Mouse (Mus musculus) spleen, adult 2 months (tissue): ENCODE results near the gene Gas7. TPM values are rescaled to one million over a fixed set of nuclear protein-coding genes. Genes with fewer than 3 reads are reported as not detected.

Source experiments
- DNase-seq, 2 experiments: peaks; one replicate each; pipeline versions ENCODE4 v3.0.0 to v3.0.0-alpha.2; 2012 to 2021; ENCODE audit warnings: low spot score in 2 of 2, low read depth in 1 of 2
- H3K27ac ChIP-seq: fragments of 200-500 bp; 2 replicates; pipeline ENCODE4 v1.5.1; 2012; ENCODE audit warnings: low read length, inconsistent platforms; ENCODE audit not compliant: insufficient read depth
- H3K27me3 ChIP-seq: fragments of 200-500 bp; 2 replicates; pipeline ENCODE4 v1.6.1; 2012; ENCODE audit warnings: mild to moderate bottlenecking, moderate library complexity, low read length, inconsistent platforms; ENCODE audit not compliant: control insufficient read depth, insufficient read depth
- H3K36me3 ChIP-seq: fragments of 200-500 bp; 2 replicates; pipeline ENCODE4 v1.6.1; 2012; ENCODE audit warnings: mild to moderate bottlenecking, low read length, inconsistent platforms; ENCODE audit not compliant: control insufficient read depth, insufficient read depth
- H3K4me1 ChIP-seq: fragments of 200-500 bp; 2 replicates; pipeline ENCODE4 v1.6.1; 2011; ENCODE audit warnings: inconsistent platforms; ENCODE audit not compliant: control insufficient read depth, insufficient read depth, insufficient read length
- H3K4me3 ChIP-seq: fragments of 200-500 bp; 2 replicates; pipeline ENCODE4 v1.5.1; 2011; ENCODE audit warnings: mild to moderate bottlenecking, inconsistent platforms; ENCODE audit not compliant: insufficient read depth, insufficient read length; ENCODE audit errors: extremely low read depth
- CTCF ChIP-seq: fragments of 200-500 bp; IDR thresholded peaks from 2 replicates; pipeline ENCODE4 v1.5.1; 2011; ENCODE audit warnings: mild to moderate bottlenecking, inconsistent platforms; ENCODE audit not compliant: insufficient read depth, insufficient read length, insufficient replicate concordance; ENCODE audit errors: extremely low read depth
- POLR2A ChIP-seq: fragments of 200-500 bp; IDR thresholded peaks from 2 replicates; pipeline ENCODE4 v1.6.1; 2011; ENCODE audit warnings: low read depth, low read length, inconsistent platforms
- WGBS: fragments of 180-500 bp; shearing (Covaris S2); methylation state at CpG from one replicate; pipeline ENCODE4 v1.1.7; 2018; 5-methylcytosine and 5-hydroxymethylcytosine counted together
- polyA plus RNA-seq: library from polyadenylated mRNA; depleted of rRNA; stranded (reverse); fragments of >200 nt; gene quantifications from 2 replicates; pipeline ENCODE4 v1.2.3, GENCODE M21; 2012

The Gas7 gene
- polyA plus RNA-seq, 1 experiment, result 4.3 TPM

DNA sequence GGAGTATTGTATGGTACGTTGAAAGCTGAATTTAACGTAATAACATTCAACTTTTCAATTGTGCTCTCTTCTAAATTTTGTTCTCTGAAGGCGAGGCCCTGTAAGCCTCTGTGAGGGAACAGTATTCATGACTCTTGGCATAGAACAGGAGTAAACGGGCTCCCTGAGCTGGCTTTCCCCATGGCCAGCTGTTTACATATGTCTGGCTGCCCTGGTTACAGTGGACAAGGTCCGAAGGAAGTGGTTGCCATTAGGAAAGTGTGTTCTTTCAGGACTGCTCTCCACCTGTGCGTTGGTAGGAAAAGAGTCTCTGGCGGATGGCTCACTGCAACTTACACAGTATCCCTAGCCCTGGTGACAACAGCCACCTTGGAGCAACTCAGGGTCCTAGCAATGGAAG is 171.9 kb downstream of the Gas7 start:
- WGBS, result 90% methylated on average over 7 of the region's 7 CpGs
- no peaks in the 10 kb centered on the region for H3K36me3 ChIP-seq
- H3K27ac ChIP-seq, result no peak overlapping the region
- no peak overlapping the region for H3K4me3 ChIP-seq
- no peaks in the 10 kb centered on the region for H3K4me1 ChIP-seq
- TF ChIP-seq CTCF, result no peak
- TF ChIP-seq POLR2A, result no peak
- no peaks in the 10 kb centered on the region for H3K27me3 ChIP-seq
- no peak for DNase-seq

DNA sequence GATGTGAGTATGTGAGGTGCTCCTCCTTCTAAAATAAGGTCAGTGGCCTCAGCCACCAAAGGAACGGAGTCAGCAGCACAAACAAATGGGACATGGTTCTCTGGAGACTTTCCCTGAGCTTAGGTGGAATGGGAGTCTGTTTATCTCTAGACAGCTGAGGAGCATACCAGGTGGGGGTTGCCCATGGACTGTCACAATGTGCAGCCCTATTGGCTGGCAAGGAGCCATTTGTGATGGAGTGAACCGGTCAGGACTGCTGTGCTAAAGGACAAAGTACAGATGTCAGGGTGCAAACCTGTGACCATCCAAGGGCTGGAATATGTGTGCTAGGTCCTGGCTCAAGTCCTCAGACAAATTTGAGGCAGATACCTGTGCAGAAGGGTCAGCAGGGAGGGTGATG is 173.3 kb downstream of the Gas7 start:
- H3K4me1 ChIP-seq, result no peaks in the 10 kb centered on the region
- TF ChIP-seq CTCF (no peak), POLR2A (no peak)
- whole genome bisulfite sequencing, result 89% methylated on average over 2 of the region's 2 CpGs
- H3K27ac ChIP-seq, result no peak overlapping the region
- no peak for DNase-seq
- H3K27me3 ChIP-seq, result no peaks in the 10 kb centered on the region
- no peak overlapping the region for H3K4me3 ChIP-seq
- H3K36me3 ChIP-seq, result no peaks in the 10 kb centered on the region

DNA sequence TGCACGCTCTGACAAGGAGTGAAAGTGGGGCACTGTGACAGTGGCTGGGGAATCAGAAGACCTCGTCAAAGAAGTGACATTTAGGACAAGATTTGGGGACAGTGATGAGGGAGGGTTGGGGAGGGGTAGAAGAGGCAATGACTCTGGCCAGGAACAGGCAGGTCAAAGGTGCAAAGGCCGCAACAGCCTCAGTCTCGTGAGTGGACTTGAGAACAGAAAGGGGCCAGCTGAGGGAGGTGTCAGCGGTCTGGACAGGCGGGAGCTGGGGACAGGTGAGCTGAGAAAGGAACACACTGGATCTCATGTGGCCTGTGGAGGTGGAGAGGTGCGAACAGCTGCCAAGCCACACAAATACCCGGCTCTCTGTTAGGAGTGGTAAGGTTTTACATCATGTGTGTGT is 177.7 kb downstream of the Gas7 start:
- 87% methylated on average over 8 of the region's 8 CpGs for WGBS
- Histone ChIP-seq H3K27ac (no peak overlapping the region), H3K4me3 (no peak overlapping the region), H3K36me3 (no peaks in the 10 kb centered on the region), H3K4me1 (no peaks in the 10 kb centered on the region), H3K27me3 (no peaks in the 10 kb centered on the region)
- no peak for DNase-seq
- TF ChIP-seq CTCF, result no peak
- TF ChIP-seq POLR2A, result no peak

DNA sequence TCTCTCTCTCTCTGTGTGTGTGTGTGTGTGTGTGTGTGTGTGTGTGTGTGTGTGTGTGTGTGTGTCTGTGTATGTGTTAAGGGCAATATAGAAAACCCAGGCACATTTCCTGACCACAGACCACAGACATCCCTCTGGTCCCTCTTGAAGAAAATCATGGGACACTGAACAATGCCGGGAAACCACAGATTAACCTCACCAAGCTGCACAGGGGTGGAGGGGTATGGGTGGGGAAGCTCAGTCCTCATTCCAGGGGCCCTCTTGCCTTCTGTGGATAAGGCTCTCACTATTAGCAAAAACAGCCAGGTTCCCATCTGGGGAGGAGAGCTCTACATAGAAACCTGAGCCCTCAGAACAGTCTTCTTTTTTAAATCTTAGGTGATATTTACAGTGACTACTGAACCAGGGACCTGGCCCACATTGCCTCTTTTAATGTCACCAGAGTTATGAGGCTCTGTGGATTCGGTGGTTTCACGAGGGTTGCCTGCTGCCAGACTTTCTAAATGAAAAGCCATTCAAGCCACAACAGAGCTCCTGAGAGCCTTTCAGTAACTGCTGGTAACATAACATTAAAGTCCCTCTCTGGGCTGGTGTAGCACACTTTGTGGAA is 178.5 kb downstream of the Gas7 start:
- no peaks in the 10 kb centered on the region for H3K36me3 ChIP-seq
- H3K4me3 ChIP-seq, result no peak overlapping the region
- 12% methylated on average over 3 of the region's 3 CpGs for WGBS
- DNase-seq, result no peak
- H3K27me3 ChIP-seq, result no peaks in the 10 kb centered on the region
- TF ChIP-seq CTCF, result no peak
- no peak for TF ChIP-seq POLR2A
- H3K4me1 ChIP-seq, result no peaks in the 10 kb centered on the region
- H3K27ac ChIP-seq, result no peak overlapping the region

DNA sequence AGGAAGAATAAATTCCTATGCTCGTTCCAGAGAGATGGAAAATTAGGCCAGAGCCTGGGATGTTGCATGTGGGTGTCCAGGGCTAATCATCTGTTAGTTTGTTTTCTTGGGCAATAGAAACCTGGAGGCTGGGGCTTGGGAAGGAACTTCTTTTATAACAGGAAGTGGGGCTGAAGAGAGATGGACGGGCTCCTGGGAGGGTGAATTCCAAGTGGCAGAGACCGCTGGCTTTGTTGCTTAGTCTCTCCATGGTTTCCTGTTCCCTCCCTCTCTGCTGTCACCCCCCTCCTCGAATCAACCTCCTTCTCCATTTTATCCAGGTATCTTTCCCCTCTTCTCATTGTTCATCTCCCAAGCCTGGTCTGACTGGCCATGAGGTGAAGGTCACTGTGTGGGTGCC is 181.0 kb downstream of the Gas7 start:
- no peak for DNase-seq
- H3K27me3 ChIP-seq, result no peaks in the 10 kb centered on the region
- H3K4me3 ChIP-seq, result no peak overlapping the region
- H3K27ac ChIP-seq, result no peak overlapping the region
- WGBS, result 49% methylated on average over 4 of the region's 4 CpGs
- no peaks in the 10 kb centered on the region for H3K36me3 ChIP-seq
- H3K4me1 ChIP-seq, result no peaks in the 10 kb centered on the region
- no peak for TF ChIP-seq POLR2A
- TF ChIP-seq CTCF, result no peak

DNA sequence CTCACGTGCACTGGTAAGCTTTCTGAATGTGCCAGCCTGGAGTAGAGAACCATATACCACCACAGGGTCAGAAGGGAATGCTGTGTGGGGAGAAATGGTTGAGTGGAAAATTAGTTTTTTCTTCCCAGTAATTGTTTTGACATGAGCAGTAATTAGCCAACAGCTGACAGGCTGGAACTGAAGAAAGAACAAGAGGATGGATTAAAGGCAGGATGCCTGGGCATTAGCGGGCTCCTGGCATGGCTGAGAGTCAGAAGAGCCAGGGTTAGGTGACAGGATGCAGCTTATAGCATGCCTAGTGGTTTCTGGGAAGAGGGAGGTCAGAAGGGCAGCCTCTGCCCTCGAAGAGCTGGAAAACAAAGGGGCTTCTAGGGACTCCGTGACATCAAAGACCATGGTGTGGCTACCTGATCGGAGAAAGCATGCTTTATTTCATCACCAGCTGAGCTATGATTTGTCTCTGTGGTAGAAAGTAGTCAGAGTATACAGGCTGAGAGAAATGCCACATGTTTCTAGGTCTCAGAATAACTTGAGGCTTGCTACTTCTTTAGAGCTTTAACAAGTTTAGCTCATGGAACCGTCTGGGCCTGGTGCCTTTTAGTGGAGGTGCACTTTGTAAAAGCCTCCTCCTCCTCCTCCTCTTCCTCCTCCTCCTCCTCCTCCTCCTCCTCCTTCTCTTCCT is 181.8 kb downstream of the Gas7 start:
- no peak for TF ChIP-seq CTCF
- TF ChIP-seq POLR2A, result no peak
- Histone ChIP-seq H3K4me3 (no peak overlapping the region), H3K27me3 (no peaks in the 10 kb centered on the region), H3K36me3 (no peaks in the 10 kb centered on the region), H3K27ac (no peak overlapping the region), H3K4me1 (no peaks in the 10 kb centered on the region)
- WGBS, result 63% methylated on average over 6 of the region's 6 CpGs
- DNase-seq, result no peak

DNA sequence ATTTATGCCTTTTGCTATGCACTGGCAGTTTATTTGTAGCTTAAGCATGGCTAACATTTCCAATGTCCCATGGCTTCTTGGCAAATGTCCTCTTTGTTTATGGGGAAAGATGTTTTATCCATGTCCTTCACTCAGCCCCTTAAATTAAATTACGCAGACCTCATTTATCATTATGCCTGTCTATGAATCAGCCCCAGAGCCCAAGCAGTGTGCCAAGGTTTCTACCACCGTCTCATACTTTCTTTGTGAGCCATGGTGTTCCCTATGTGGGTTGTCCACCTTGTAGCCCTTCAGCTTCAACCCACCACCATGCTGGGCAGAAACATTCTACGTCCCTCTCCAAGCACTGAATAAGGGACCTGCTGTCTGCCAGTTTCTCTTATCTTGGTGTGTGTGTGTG is 183.2 kb downstream of the Gas7 start:
- Histone ChIP-seq H3K4me3 (no peak overlapping the region), H3K4me1 (no peaks in the 10 kb centered on the region), H3K27me3 (no peaks in the 10 kb centered on the region), H3K27ac (no peak overlapping the region), H3K36me3 (no peaks in the 10 kb centered on the region)
- no peak for TF ChIP-seq CTCF
- no peak for TF ChIP-seq POLR2A
- WGBS, result 86% methylated on average over 3 of the region's 3 CpGs
- DNase-seq, result no peak
